Mouse (Mus musculus) heart, postnatal 14 days (tissue): Measurements from ENCODE around the gene Lrrc32. TPM values are rescaled to one million over a fixed set of nuclear protein-coding genes. Genes with fewer than 3 reads are reported as not detected.

ENCODE experiments used
- DNase-seq, 2 experiments: peaks; one replicate each; pipeline ENCODE4 v3.0.0; 2021 to 2022
- intact Hi-C: fragments of 180-260 bp; cut with DNase I; formaldehyde crosslinking; loops from one replicate; pipeline ENCODE4 v1.15.1; 2025
- total RNA-seq, 2 experiments: library from RNA; stranded (reverse); gene quantifications; 2 replicates each; pipeline ENCODE4 v1.2.3; 2021

Lrrc32 gene
- total RNA-seq, 2 experiments from 2014 or later, result 11.9 to 15.4 TPM

GRCm38 (mm10) chr7:98541564-98541963, 52.5 kb downstream of the Lrrc32 start:
- intact Hi-C loops, result loop anchor here (5.0 kb wide), 1 partner anchor 49 kb away; no protein-coding TSS in a partner anchor
- no peak for DNase-seq

GRCm38 (mm10) chr7:98542267-98542666, 53.2 kb downstream of the Lrrc32 start:
- DNase-seq, result no peak
- intact Hi-C loops, result loop anchor here (5.0 kb wide), 1 partner anchor 50 kb away; no protein-coding TSS in a partner anchor

GRCm38 (mm10) chr7:98542731-98543142, 53.7 kb downstream of the Lrrc32 start:
- DNase-seq, result peak; percentile 52 to 60
- intact Hi-C loops, result loop anchor here (5.0 kb wide), 1 partner anchor 50 kb away; no protein-coding TSS in a partner anchor

DNA sequence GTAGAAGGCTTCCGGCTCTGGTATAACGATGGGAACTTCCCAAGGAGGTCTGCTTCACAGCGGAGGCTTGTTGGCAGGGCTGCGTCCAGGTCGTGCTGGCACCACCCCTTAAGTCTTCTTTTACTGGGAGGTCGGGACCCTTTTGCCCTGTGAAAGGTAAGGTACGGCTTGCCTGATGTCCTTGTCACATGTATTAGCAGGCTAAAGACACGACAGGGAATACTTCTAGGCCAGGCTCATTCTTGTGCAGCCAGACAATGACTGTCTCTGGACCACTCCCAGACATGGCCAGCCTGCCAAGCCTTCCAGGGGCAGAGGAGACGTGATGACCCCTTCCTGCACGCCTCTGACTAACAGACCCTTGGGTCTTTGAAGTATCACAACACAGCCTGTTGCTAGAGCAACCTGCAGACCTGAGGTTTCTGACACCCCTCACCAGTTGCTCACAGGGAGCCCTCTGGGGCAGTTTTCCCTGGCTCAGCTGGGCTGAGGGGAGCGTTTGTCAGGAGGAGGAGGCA, 54.8 kb downstream of the Lrrc32 start:
- intact Hi-C loops, result loop anchor here (5.0 kb wide), 1 partner anchor 52 kb away; no protein-coding TSS in a partner anchor
- peak; percentile 28 to 45 for DNase-seq

- intact Hi-C loops, result loop anchor here (5.0 kb wide), 1 partner anchor 52 kb away; no protein-coding TSS in a partner anchor
- no peak for DNase-seq
Observed at GRCm38 (mm10) chr7:98544556-98544955, 55.5 kb downstream of the Lrrc32 start.

DNA sequence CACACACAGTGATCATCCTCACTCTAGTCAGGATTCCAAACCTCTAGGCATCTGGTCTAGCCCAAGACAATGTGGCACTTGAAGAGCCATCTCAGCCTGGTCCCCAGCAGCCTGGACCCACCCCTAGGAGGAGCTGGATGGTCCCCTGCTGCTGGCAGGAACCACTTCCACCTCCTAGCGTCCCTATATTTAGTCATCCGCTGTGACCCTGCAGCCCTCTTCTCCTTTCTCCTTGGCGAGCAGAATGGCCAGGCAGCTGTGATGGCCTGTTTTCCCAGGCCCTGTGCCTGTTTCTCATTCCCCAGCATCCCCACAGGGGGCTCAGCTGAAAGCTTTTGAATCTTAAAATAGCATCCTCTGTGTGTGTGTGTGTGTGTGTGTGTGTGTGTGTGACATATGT, 59.8 kb downstream of the Lrrc32 start:
- intact Hi-C loops, result no loop called here
- DNase-seq, result peak; percentile 42 to 71

DNA sequence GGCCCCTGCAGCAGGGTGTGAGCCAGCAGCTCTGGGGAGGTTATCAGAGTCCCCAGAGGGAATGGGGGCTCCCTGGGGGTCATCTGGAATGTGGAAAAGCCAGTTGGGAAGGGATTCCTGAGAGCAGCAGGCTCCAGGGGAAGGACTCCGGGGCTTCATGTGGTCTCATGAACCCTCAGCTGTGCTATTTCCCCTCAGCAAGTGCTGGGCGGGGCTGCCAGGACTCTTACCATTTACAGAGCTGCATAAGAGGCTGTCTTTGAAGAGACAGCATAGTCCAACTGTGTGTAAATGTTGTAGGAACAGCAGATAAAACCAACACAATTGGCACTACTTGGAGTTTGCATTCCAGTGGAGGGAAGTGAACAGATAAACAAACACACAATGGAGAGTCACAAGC, 61.5 kb downstream of the Lrrc32 start:
- intact Hi-C loops, result no loop called here
- peak; percentile 29 to 50 for DNase-seq

DNA sequence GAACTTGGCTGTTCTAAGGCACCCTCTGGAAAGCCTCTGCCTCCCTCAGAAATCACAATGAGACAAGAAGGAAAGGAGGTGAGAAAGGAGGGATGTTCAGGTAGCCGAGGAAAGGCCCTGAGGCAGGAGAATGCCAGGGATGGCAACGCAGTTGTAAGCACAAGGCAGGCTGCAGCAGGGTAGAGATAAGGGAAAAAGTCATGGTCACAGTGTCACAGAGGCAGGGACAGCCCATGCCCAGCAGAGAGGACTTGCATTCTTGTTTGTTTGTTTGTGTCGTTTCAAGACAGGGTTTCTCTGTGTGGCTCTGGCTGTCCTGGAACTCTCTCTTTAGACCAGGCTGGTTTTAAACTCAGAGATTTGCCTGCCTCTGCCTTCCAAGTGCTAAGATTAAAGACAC, 62.0 kb downstream of the Lrrc32 start:
- no peak for DNase-seq
- intact Hi-C loops, result no loop called here

Other genes with a start within 250 kb of the Lrrc32 start
- gene Acer3, start 168.1 kb upstream of the Lrrc32 start, total RNA-seq, result 10 to 100 TPM in 1 of 2 experiments, 1 to 10 TPM in 1; 9.9 to 11.3 TPM
- gene Tsku, start 128.0 kb upstream of the Lrrc32 start, total RNA-seq, result 1 to 10 TPM; 4.0 to 4.4 TPM
- gene Gucy2d, start 48.9 kb upstream of the Lrrc32 start, total RNA-seq, result under 1 TPM in 1 of 2 experiments, not detected in 1; 0.17 TPM
- gene Emsy, start 167.5 kb downstream of the Lrrc32 start, total RNA-seq, result 10 to 100 TPM; 29.3 to 31.7 TPM
- gene Thap12, start 213.8 kb downstream of the Lrrc32 start, total RNA-seq, result 10 to 100 TPM; 60.5 to 70.9 TPM